Mouse (Mus musculus) right cerebral cortex, postnatal 4 days (tissue): ENCODE data around the gene Fndc5.

ENCODE experiments used
- DNase-seq: peaks from one replicate; pipeline ENCODE4 v3.0.0-alpha.2; 2022

Fndc5 gene

GRCm38 (mm10) chr4:129147552-129148103 is 10.8 kb downstream of the Fndc5 start:
- DNase-seq, result no peak

GRCm38 (mm10) chr4:129149321-129149720 is 12.5 kb downstream of the Fndc5 start:
- no peak for DNase-seq

GRCm38 (mm10) chr4:129151276-129151811 is 14.5 kb downstream of the Fndc5 start:
- no peak for DNase-seq

- no peak for DNase-seq
Observed at GRCm38 (mm10) chr4:129157541-129157940, 20.7 kb downstream of the Fndc5 start.

- no peak for DNase-seq
Observed at GRCm38 (mm10) chr4:129158549-129158948, 21.8 kb downstream of the Fndc5 start.

GRCm38 (mm10) chr4:129161076-129161475 is 24.3 kb downstream of the Fndc5 start:
- no peak for DNase-seq

- no peak for DNase-seq
Observed at GRCm38 (mm10) chr4:129161581-129162255, 24.9 kb downstream of the Fndc5 start.

- no peak for DNase-seq
Observed at GRCm38 (mm10) chr4:129172529-129172928, 35.7 kb downstream of the Fndc5 start.

- no peak for DNase-seq
Observed at GRCm38 (mm10) chr4:129179560-129179959, 42.8 kb downstream of the Fndc5 start.

GRCm38 (mm10) chr4:129188041-129188659 is 51.4 kb downstream of the Fndc5 start:
- DNase-seq, result no peak

GRCm38 (mm10) chr4:129188803-129189541 is 52.2 kb downstream of the Fndc5 start:
- DNase-seq, result peak; percentile 67

- DNase-seq, result peak; percentile 96
Observed at GRCm38 (mm10) chr4:129189542-129190519, 53.0 kb downstream of the Fndc5 start, which contains the start of the genes S100pbp and Yars. Gene S100pbp (minus strand): TSS chr4:129189727. Gene Yars (plus strand): TSS chr4:129189760.

- DNase-seq, result no peak
Observed at GRCm38 (mm10) chr4:129190538-129190937, 53.7 kb downstream of the Fndc5 start.

- DNase-seq, result no peak
Observed at GRCm38 (mm10) chr4:129191691-129192090, 54.9 kb downstream of the Fndc5 start.
